Mouse (Mus musculus) gonadal fat pad, adult 2 months (tissue): ENCODE results near the gene Klhdc7b. TPM values are rescaled to one million over a fixed set of nuclear protein-coding genes. Genes with fewer than 3 reads are reported as not detected.

Experiments
- DNase-seq: peaks from one replicate; pipeline ENCODE4 v3.0.0-alpha.2; 2012; ENCODE audit warnings: low read depth
- polyA plus RNA-seq: library from polyadenylated mRNA; depleted of rRNA; stranded (reverse); fragments of >200 nt; gene quantifications from 2 replicates; pipeline ENCODE4 v1.2.3, GENCODE M21; 2012

Klhdc7b gene
- polyA plus RNA-seq, 1 experiment: 0.04 TPM

DNA sequence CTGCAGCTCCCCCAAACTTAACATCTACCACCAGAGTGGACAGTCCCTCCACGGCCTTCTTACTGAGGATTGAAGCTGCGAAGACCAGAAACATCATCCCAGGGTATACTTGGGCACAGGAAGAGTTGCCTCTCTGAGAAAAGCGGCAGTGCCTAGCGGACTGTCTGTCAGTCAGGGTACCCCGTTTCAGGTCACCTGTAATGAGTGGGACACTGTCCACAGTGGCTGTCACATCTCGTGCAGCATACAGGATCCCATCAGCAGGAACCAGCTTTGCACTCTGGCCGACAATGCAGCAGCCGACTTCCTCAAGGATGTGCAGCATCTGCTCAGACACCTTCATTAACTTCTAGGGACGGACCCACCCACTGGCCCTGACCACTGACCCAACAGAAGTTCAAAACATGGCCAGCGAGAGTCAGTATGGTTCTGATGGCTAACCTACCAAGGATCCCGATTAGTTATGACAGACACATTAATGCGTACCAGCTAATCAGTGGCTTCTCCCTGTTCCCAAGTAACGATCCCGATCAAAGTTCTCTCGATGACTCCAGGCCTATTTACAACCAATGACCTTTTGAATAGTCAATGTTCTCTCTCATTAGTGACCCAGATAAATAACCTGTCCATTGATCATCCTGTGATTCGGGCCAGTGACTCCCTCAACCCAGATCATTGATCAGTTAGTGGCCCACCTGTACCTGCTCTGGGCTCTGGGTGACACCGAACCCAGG lies 9.7 kb upstream of the Klhdc7b start:
- DNase-seq: no peak

- DNase-seq: no peak
These were observed 8.7 kb upstream of the Klhdc7b start for GRCm38 (mm10) chr15:89376040-89376439.

GRCm38 (mm10) chr15:89376957-89377356 lies 7.8 kb upstream of the Klhdc7b start, which contains the start of gene Tymp:
Tymp (minus strand) TSS chr15:89377039.
- DNase-seq: no peak

GRCm38 (mm10) chr15:89377362-89377761 lies 7.4 kb upstream of the Klhdc7b start:
- no peak for DNase-seq

- DNase-seq: no peak
These were observed 6.5 kb upstream of the Klhdc7b start for GRCm38 (mm10) chr15:89377938-89378828.

- DNase-seq: no peak
These were observed 5.8 kb upstream of the Klhdc7b start, which contains the start of gene Odf3b for GRCm38 (mm10) chr15:89378831-89379401. Odf3b (minus strand) TSS chr15:89379282.

GRCm38 (mm10) chr15:89379429-89379828 lies 5.3 kb upstream of the Klhdc7b start:
- DNase-seq: no peak

DNA sequence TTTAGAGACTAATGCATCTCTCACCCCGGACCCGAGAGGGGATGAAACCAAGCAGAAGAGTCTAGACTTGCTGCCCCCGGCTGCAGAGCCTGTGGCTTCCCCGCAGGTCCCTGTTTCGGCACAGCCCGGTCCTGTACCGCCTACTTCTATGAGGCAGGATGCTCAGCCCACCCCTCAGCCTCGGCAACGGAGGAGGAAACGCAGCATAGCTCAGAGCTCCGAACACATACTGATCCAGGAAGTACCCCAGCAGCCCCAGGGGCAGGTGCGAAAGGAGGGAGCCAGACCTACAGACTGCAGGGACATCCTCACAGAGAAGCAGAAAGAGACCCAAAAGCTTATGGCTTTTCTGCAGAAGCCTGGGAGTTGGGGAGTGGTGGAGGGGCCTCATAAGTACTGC lies 2.4 kb downstream of the Klhdc7b start:
- DNase-seq: no peak

GRCm38 (mm10) chr15:89390081-89390480 lies 5.4 kb downstream of the Klhdc7b start:
- DNase-seq: no peak

- no peak for DNase-seq
These were observed 12.2 kb downstream of the Klhdc7b start for GRCm38 (mm10) chr15:89396883-89397282.

- no peak for DNase-seq
These were observed 13.4 kb downstream of the Klhdc7b start for GRCm38 (mm10) chr15:89398146-89398545.

DNA sequence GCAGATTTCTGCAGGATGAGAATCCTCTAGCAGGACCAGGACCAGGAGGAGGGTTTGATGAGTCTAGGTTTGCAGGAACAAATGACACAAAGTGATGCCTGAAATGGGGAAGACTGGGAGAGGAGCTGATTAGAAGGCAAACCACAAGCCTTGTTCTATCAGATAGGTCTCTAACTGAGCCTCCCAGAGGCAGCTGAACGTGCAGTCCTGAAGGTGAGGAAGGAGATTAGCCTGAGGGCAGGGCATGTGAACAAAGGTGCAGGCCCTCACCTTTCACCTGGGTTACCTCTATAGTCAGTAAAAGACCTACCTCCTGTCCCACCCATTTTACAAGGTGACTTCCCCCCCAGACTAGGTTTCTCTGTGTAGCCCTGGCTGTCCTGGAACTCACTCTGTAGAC lies 15.0 kb downstream of the Klhdc7b start:
- no peak for DNase-seq

DNA sequence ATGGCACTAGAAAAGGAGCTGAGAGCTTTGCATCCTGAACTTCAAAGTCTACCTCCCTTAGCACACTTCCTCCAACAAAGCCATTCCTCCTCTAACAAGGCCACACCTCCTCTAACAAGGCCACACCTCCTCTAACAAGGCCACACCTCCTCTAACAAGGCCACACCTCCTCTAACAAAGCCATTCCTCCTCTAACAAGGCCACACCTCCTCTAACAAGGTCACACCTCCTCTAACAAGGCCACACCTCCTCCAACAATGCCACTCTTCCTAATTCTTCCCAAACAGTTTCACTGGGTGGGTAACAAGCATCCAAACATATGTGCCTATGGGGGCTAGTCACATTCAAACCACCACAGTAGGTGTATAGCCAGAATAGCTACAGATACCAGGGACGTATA lies 17.8 kb downstream of the Klhdc7b start:
- no peak for DNase-seq

- DNase-seq: no peak
These were observed 20.3 kb downstream of the Klhdc7b start for GRCm38 (mm10) chr15:89404831-89405623.

- no peak for DNase-seq
These were observed 22.0 kb downstream of the Klhdc7b start for GRCm38 (mm10) chr15:89406691-89407090.

GRCm38 (mm10) chr15:89410118-89410517 lies 25.4 kb downstream of the Klhdc7b start, which contains the start of gene Syce3:
Syce3 (minus strand) TSS chr15:89410503.
- no peak for DNase-seq

GRCm38 (mm10) chr15:89415282-89415681 lies 30.6 kb downstream of the Klhdc7b start:
- no peak for DNase-seq

DNA sequence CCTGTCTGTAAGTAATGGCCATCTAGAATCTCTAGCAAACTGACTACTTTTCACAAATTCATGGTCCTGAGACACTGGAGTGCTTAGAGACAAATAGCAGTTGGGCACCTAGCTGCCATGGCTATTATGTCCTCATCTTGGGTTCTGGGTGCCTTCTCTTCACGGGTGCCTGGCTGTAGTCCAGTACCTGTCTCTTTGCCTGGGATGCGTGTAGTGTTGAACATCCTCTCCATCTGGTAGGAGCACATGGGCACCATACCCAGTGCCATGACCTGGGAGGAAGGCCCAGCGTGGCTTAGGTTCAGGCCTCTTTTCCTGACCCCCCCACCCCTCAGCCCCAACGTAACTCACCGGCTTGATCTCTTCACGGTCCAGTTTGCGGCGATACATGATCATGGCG lies 37.2 kb downstream of the Klhdc7b start:
- no peak for DNase-seq

DNA sequence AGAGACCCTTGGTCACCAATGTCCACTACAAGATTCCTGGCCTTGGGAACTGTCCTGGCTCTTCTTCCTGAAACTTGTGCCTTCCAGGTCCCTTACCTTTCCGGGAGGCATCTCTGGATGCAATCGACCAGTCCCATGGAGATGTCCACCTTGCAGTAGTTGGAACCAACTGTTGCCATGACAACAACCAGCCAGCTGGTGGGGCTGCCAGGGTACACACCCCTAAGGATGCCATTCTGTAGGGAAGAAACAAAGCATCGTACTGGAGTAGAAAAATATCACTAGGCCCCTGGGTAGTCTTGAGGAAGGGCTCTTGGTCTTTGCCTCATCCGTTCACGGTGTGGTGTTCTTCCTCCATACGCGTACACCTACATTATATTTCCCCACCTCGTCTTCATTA lies 39.9 kb downstream of the Klhdc7b start:
- no peak for DNase-seq

- DNase-seq: no peak
These were observed 41.0 kb downstream of the Klhdc7b start, which contains the start of gene Cpt1b for GRCm38 (mm10) chr15:89425711-89426121. Cpt1b (minus strand) TSS chr15:89425863.

GRCm38 (mm10) chr15:89426716-89427115 lies 42.0 kb downstream of the Klhdc7b start:
- no peak for DNase-seq
